Mouse (Mus musculus) brown adipose tissue, adult 24 weeks (tissue): ENCODE results near the gene Tmem210. TPM values are rescaled to one million over a fixed set of nuclear protein-coding genes. Genes with fewer than 3 reads are reported as not detected.
A peak's percentile ranks its signal among the peaks of the same experiment; 100 is the strongest.

Source experiments
- H3K27ac ChIP-seq: fragments of 200-500 bp; replicated peaks from 2 replicates; pipeline ENCODE4 v1.5.1; 2012; ENCODE audit warnings: low read depth, mild to moderate bottlenecking, low read length
- H3K4me1 ChIP-seq: fragments of 200-500 bp; 2 replicates; pipeline ENCODE4 v1.6.1; 2012; ENCODE audit warnings: low read length, mixed read lengths; ENCODE audit not compliant: control insufficient read depth, insufficient read depth, insufficient read length
- H3K4me3 ChIP-seq: fragments of 200-500 bp; 2 replicates; pipeline ENCODE4 v1.5.1; 2012; ENCODE audit warnings: low read depth, mild to moderate bottlenecking, low read length, moderate library complexity; ENCODE audit not compliant: insufficient read depth
- polyA plus RNA-seq: library from polyadenylated mRNA; stranded (reverse); fragments of >200 nt; gene quantifications from 2 replicates; pipeline ENCODE4 v1.2.4, GENCODE M21; 2012; ENCODE audit not compliant: missing spikeins, insufficient read depth, insufficient read length

The Tmem210 gene
- polyA plus RNA-seq, 1 experiment = not detected

DNA sequence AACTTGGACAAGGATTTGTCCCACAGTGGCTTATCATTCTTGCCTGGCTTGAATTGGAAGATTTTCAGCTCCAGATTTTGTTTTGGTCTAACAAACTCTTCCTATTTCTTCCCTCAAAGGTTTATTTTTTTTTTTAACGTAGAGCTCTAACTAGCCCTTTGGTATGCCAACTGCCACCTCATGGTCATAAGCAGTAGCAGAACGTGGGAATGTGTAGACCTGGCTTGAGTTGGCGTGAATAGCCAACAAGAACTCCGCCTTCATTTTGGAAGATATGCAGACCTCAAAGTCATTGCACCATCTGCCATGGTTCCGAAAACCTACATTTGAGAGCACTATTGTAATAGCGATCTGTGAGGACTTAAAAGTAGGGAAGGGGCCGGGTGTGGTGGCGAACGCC lies 43.5 kb downstream of the Tmem210 start:
- peak overlapping the region; percentile 94 for H3K4me3 ChIP-seq
- peaks cover 4% of the 10 kb centered on the region; the same call in 1 of the 2 replicates for H3K4me1 ChIP-seq
- H3K27ac ChIP-seq = no peak overlapping the region

DNA sequence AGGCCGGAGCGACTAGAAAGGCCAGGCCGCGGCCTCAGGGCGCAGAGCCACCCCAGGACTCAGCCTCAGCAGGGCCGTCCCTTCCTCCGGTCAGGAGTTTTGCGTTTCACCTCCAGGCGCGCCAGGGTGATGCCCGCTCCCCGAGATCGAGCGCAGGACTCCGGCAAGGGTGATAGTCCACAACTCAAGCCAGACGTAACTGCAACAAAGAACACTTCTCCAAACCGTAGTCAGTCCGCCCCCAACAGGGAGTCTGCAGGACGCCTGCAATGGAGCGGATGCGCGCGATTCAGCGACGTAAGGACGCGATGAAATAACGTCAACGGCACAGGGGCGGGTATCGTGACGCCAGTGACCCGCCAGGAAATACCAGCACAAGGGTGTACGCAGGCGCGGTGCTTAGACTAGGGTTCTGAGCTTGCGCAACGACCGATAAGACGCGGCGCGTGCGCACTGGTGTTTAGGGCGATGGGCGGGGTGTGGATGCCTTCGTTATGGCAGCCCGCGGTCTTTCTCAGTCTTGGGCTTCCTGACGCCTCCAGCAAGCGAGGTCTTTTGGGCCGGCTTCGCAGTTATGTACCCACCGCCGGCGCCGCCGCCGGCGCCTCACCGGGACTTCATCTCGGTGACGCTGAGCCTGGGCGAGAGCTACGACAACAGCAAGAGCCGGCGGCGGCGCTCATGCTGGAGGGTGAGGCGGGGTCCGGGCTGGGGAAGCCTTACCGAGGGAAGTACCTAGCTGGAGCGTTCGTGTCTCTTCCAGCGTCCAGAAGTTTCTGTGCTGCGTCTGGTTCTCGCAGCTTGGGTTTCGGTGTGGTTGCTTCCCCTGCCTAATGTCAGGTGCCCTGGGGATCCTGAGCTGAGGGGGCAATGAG lies 44.6 kb downstream of the Tmem210 start, which contains the start of gene Man1b1:
Gene Man1b1, plus strand, starts transcription at position 53 of the 875 bp plus-strand sequence.
- H3K27ac ChIP-seq = peak within 1 kb of the TSS; percentile 84
- H3K4me1 ChIP-seq = peaks cover 4% of the 10 kb centered on the region; the same call in 1 of the 2 replicates
- peak within 1 kb of the TSS; percentile 94 for H3K4me3 ChIP-seq

DNA sequence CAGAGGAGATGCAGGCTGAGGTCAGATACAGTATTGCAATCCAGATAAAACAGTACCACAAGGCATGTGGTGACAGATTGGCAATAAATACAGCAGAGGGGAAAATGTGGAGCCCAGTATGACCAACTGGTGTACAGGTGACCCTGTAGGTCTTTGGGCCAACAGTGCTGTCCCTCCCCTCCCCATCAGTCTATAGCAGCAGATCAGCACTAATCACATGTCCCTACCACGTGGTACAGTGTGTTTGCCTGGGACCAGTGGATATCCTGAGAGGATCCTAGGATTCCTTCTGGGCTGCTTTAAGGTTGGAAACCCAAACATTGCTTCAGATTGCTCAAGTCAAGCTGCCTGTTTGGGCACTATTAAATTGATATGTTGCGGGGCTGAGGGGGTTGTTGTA lies 45.6 kb downstream of the Tmem210 start:
- no peak overlapping the region for H3K27ac ChIP-seq
- H3K4me3 ChIP-seq = peak overlapping the region; percentile 72
- H3K4me1 ChIP-seq = peaks cover 4% of the 10 kb centered on the region; the same call in 1 of the 2 replicates

DNA sequence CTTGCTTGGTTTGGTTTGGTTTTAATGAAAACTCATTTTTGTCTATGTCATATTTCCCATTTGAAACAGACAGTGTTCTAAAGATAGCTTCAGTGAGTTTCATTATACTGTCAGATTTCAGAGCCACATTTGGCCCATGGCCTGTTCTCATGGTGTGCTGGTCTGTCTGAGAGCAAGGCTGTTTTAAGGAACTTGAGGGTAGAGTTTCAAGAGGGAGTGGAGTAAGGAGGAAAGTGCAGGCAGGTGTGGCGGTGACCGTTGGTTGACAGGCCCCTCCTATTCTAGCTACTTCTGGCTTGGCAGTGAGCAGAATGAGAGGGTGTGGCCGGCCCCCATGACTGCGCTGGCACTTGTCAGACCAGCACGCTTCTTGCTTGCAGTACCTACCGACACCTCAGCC lies 50.4 kb downstream of the Tmem210 start:
- H3K4me3 ChIP-seq = no peak overlapping the region
- H3K4me1 ChIP-seq = peaks cover 3% of the 10 kb centered on the region; the same call in 1 of the 2 replicates
- H3K27ac ChIP-seq = no peak overlapping the region

Other genes with a start within 250 kb of the Tmem210 start
- gene Nsmf, start 233.8 kb upstream of the Tmem210 start, polyA plus RNA-seq = 10.6 and 15.1 TPM in 2 replicates
- gene Entpd8, start 207.8 kb upstream of the Tmem210 start, polyA plus RNA-seq = not detected in 2 replicates
- gene Noxa1, start 193.0 kb upstream of the Tmem210 start, polyA plus RNA-seq = not detected in 2 replicates
- 6.4 and 7.1 TPM in 2 replicates for gene Nrarp, start 107.4 kb upstream of the Tmem210 start, polyA plus RNA-seq
- 1.8 and 6.0 TPM in 2 replicates for gene Tor4a, start 91.3 kb upstream of the Tmem210 start, polyA plus RNA-seq
- 15.4 and 19.0 TPM in 2 replicates for gene Nelfb, start 76.7 kb upstream of the Tmem210 start, polyA plus RNA-seq
- gene Stpg3, start 73.5 kb upstream of the Tmem210 start, polyA plus RNA-seq = not detected in 2 replicates
- gene Fam166a, start 69.4 kb upstream of the Tmem210 start, polyA plus RNA-seq = not detected in 2 replicates
- gene Tubb4b, start 63.4 kb upstream of the Tmem210 start, polyA plus RNA-seq = 193 and 284 TPM in 2 replicates
- gene Slc34a3, start 53.8 kb upstream of the Tmem210 start, polyA plus RNA-seq = not detected in 2 replicates
- not detected in 2 replicates for gene Rnf224, start 51.4 kb upstream of the Tmem210 start, polyA plus RNA-seq
- not detected in 2 replicates for gene Rnf208, start 45.9 kb upstream of the Tmem210 start, polyA plus RNA-seq
- not detected in 2 replicates for gene Cysrt1, start 45.7 kb upstream of the Tmem210 start, polyA plus RNA-seq
- 2.3 and 5.4 TPM in 2 replicates for gene AL732309.1, start 41.3 kb upstream of the Tmem210 start, polyA plus RNA-seq
- gene Tmem203, start 32.7 kb upstream of the Tmem210 start, polyA plus RNA-seq = 13.5 and 18.9 TPM in 2 replicates
- 1.7 and 3.7 TPM in 2 replicates for gene Tprn, start 25.5 kb upstream of the Tmem210 start, polyA plus RNA-seq
- 41.7 and 44.0 TPM in 2 replicates for gene Ssna1, start 15.7 kb upstream of the Tmem210 start, polyA plus RNA-seq
- 18.6 and 23.7 TPM in 2 replicates for gene Anapc2, start 15.7 kb upstream of the Tmem210 start, polyA plus RNA-seq
- gene Lrrc26, start 1.8 kb downstream of the Tmem210 start, polyA plus RNA-seq = not detected in 2 replicates
- not detected in 2 replicates for gene Grin1, start 31.0 kb downstream of the Tmem210 start, polyA plus RNA-seq
- 11.3 and 16.0 TPM in 2 replicates for gene Man1b1, start 44.2 kb downstream of the Tmem210 start, polyA plus RNA-seq
- gene Dpp7, start 68.2 kb downstream of the Tmem210 start, polyA plus RNA-seq = 11.1 and 15.0 TPM in 2 replicates
- gene Uap1l1, start 77.5 kb downstream of the Tmem210 start, polyA plus RNA-seq = 6.1 and 9.1 TPM in 2 replicates
- gene Sapcd2, start 84.2 kb downstream of the Tmem210 start, polyA plus RNA-seq = not detected in 2 replicates
- gene Entpd2, start 107.7 kb downstream of the Tmem210 start, polyA plus RNA-seq = 11.3 and 18.4 TPM in 2 replicates
- gene Npdc1, start 111.2 kb downstream of the Tmem210 start, polyA plus RNA-seq = 32.5 and 41.5 TPM in 2 replicates
- not detected in 2 replicates for gene Fut7, start 135.1 kb downstream of the Tmem210 start, polyA plus RNA-seq
- 30.0 and 52.4 TPM in 2 replicates for gene Abca2, start 140.6 kb downstream of the Tmem210 start, polyA plus RNA-seq
- gene Clic3, start 168.7 kb downstream of the Tmem210 start, polyA plus RNA-seq = not detected in 2 replicates
- 195 and 218 TPM in 2 replicates for gene Paxx, start 172.9 kb downstream of the Tmem210 start, polyA plus RNA-seq
- gene Ptgds, start 181.9 kb downstream of the Tmem210 start, polyA plus RNA-seq = 15.2 and 46.8 TPM in 2 replicates
- gene Lcn12, start 205.8 kb downstream of the Tmem210 start, polyA plus RNA-seq = not detected in 2 replicates
- gene Fbxw5, start 212.6 kb downstream of the Tmem210 start, polyA plus RNA-seq = 41.1 and 47.3 TPM in 2 replicates
- 6.6 and 9.2 TPM in 2 replicates for gene C8g, start 213.6 kb downstream of the Tmem210 start, polyA plus RNA-seq